Mouse (Mus musculus) kidney, postnatal 36 days (tissue): ENCODE measurements around the gene Adamts16.
A peak's percentile ranks its signal among the peaks of the same experiment; 100 is the strongest.

Source experiments
- DNase-seq, 2 experiments: peaks; one replicate each; pipeline ENCODE4 v3.0.0; 2021 to 2022; ENCODE audit warnings: mixed read lengths in 2 of 2

The Adamts16 gene

DNA sequence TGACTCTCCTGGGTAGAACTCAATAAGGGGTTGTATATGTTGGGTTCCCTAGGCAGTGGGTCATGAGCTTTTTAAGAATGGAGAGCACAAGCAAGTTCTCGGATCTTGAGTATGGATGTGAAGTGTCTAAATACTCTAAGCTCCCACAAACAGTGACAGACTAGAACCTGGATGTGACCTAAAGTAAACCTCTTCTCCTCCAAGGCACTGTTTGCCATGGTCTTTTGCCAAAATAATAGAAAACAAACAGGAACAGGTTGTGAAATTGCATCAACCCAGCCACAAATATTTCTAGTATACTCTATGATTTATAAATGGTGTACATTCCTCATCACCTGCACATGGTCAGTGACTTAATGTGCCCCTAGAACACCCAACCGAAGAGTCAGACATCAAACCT lies 79.0 kb downstream of the Adamts16 start:
- no peak for DNase-seq

DNA sequence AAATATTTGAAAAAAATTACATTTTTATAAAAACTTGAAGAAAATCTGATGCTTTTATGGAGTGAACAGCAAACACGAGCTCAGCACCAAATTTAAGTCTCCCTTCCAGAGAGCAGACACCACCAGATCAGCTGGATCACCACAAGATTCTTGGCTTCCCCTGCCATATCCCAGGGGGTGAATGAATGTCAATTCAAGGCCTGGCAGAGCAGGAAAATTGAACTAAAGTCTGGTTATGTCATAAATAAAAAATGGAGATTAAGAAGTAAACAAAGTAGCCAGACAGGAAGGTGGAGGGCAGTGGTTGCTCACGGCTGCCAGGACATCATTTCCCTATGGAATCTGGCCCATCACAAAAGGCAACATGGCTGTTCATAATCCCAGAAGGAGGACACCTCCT lies 80.3 kb downstream of the Adamts16 start:
- DNase-seq: no peak

DNA sequence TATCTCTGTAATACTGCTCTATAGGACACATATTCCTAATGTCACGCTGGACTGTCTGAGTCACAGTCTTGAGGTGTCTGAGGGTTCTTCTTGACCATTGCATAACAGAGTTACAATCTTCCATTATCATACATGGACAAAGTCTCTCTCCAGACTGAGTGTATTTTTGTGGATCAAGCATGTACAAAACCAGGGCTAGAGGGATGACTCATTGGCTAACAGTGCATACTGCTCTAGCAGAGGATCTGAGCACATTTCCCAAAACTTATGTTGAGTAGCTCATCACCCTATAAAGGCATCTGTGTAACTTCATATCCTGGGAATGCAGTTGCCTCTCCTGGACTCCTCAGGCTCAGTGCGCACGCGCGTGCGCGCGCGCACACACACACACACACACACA lies 81.4 kb downstream of the Adamts16 start:
- no peak for DNase-seq

DNA sequence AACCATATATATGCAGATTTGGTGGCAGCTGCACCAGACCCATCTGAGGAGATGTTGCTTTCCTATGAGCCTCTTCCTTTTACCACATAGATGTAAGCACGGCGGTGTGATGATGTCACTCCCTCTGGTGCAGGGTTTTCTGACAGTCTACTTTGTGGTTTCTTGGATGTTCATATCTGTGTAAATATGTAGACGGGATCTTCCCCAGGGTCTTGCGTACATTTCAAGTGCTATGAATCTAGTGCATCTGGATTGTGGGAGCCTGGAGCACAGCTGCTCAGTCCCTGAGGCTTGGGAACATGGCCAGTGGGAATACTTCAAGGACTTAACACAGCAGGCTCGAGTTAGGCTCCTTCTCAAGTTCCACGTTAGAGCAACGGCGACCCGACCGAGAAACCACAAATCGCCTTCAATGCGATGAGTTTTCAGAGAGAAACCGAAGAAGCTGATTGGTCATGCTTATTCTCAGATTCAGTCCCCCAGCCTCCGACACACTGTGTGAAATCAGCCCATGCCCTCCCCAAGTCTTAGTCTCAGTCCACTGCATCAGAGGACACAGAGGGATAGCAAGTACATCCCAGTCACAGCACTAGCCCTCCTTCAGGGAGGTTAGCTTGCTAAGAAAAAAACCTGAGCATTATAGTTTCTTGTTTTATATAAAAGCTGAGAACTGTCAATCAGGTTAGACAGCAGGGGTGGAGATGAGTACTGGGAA lies 95.2 kb downstream of the Adamts16 start:
- no peak for DNase-seq

DNA sequence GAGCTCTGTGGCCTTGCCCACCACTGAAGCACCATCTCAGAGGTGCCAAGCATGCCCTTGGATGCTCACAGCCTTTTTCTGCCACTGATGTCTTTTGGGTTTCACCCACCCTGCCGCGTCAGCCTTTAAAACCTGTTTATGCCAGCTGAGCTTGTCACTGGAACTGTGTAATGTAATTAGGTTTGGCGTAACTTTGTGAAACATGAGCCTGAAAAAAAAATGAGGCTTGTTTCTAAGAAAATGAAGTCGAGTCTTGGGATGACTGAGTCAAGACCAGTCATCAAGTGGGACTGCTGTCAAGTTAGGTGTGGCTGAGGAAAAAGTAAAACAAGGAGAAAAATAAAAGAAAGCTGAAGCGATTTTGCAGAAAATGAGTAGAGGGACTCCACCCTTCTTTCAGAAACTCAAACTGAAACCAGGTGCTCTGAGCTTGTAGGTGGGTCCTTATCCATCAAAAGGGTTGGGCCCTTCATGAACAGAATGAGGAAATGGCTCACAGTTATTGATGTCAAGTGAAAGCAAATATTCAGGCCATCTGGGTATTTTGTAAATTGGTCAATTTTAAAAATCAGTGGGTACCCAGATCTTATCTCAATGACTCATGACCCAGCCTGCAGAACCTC lies 97.1 kb downstream of the Adamts16 start:
- DNase-seq: no peak

DNA sequence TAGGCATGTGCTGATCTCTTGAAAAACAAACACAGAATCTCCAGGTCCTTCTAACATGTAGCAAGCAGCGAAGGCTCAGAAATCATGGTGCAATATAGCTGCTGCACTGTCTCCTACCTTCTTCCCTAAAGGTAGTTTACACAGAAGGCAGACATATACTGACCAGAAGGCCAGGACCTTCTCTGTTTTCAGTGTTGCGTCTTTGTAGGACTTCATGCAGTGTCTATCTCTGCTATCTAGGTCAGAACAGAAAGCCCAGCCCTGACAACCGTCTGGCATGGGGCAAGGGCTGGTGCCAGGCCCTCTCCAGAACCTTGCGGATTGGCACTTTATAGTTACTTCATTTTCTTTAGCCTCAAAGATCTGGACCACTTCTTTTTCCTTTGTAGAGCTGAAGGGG lies 98.9 kb downstream of the Adamts16 start:
- no peak for DNase-seq

DNA sequence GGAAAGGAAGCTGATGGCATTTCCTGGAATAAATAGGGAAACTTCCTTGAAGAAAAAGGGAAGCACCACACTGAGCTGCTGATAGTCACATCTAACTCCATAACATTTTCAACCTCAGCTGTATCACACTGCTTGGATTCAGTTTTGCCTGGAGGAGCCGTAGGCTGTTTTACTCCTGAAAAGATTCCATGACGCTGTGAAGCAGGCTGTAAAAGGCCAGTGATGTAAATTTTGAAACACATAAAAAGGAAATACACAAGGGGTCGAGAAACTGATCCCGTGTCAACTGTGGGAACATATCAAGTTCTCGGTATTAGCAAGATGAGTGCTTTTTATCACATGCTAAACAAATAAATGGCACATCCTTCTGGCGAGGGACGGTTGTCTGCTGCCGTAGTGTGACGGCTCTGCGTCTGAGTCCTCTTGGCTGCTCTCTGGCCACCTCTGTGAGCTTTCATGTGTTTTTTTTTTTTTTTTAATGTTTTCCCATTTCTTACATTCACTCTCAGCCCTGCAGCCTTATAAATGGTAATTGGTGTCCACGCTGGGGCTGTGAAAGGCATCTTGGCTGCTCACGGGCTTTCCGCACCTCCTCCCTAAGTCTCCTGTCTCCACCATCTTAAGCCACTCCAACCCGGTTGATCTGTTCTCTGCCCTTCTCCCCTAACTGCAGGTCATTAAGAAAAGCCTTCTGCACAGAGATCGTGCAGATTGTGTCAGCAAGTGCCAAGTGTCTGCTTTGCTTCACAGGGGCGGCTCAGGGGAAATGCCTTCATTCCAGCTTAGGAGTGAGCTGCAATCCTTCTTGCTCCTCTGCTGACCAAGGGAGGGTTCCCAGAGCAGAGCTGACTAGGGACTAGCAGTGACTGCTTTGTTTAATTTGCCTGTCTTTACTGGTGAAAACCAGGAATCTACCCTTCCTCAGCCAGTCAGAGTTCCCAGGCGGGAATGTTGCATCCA lies 101.0 kb downstream of the Adamts16 start:
- no peak for DNase-seq

DNA sequence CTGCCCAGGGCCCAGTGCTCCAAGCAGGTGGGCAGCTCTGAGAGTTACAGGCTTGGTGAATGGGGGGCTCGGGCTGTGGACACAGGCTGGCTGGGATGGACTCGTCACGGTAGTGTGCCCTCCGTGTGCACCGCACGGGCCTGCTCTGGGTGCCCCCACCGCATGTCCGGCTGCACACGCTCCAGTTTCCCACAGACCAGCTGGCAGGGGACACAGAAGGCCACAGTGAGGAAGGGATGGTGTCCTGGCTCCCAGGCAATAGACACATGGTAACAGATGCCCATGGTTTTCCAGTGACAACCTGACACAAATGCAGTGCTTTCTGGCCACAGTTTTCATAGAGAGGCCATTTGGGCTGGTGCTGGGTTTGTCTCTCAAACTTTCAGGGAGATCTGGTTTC lies 102.8 kb downstream of the Adamts16 start:
- DNase-seq: no peak

GRCm38 (mm10) chr13:70736409-70736808 lies 105.2 kb downstream of the Adamts16 start:
- no peak for DNase-seq

- DNase-seq: no peak
Measured at GRCm38 (mm10) chr13:70734640-70735039, 107.0 kb downstream of the Adamts16 start.

GRCm38 (mm10) chr13:70733911-70734310 lies 107.7 kb downstream of the Adamts16 start:
- DNase-seq: no peak

GRCm38 (mm10) chr13:70733206-70733605 lies 108.4 kb downstream of the Adamts16 start:
- no peak for DNase-seq

GRCm38 (mm10) chr13:70732781-70733180 lies 108.8 kb downstream of the Adamts16 start:
- DNase-seq: no peak

GRCm38 (mm10) chr13:70731349-70731748 lies 110.3 kb downstream of the Adamts16 start:
- no peak for DNase-seq

GRCm38 (mm10) chr13:70729996-70730395 lies 111.6 kb downstream of the Adamts16 start:
- no peak for DNase-seq

GRCm38 (mm10) chr13:70726249-70726648 lies 115.4 kb downstream of the Adamts16 start:
- DNase-seq: no peak

GRCm38 (mm10) chr13:70724635-70725034 lies 117.0 kb downstream of the Adamts16 start:
- DNase-seq: no peak

DNA sequence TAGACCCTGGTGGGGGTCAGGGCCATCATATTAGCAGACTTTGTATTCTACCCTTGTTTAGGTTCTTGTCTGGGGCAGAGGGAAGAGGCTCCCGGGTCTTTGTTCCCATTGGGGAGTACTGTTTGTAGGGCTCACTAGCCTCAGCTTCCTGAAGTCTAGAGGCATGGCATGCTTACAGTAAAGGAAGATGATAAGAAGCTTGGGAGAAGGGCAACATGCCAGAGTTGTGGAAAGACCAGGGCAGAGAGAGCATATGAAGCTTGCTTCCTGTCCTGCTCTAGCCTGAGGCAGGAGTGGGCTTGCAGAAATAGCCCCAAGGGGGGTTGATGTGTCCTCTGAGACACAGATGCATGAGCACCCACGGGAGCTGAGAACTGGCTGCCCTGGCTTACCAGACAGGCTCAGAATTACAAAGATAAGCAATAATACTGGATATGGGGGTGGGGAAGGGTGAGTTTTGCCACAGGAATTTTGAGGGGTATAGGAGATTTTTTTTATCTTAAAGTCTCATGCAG lies 117.4 kb downstream of the Adamts16 start:
- DNase-seq: no peak

DNA sequence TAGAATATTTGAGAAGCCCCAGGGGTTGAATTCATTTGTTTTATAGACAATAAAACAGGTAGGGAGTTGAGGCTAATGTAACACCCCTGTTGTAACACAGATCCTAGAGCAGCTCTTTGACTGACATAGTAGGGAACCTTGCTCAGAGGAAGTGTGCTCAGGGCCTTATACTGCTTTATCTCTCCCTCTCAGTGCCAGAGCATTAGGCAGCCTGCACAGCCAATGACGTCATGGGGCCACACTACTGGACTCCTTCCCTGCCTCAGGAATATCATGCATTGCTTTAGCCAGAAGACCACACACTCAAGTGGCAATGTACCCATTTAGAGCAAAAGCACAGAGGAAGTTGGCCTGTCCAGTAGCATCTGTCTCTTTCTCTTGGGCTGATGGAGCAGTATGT lies 121.6 kb downstream of the Adamts16 start:
- DNase-seq: no peak

- DNase-seq: no peak
Measured at GRCm38 (mm10) chr13:70718814-70719213, 122.8 kb downstream of the Adamts16 start.

DNA sequence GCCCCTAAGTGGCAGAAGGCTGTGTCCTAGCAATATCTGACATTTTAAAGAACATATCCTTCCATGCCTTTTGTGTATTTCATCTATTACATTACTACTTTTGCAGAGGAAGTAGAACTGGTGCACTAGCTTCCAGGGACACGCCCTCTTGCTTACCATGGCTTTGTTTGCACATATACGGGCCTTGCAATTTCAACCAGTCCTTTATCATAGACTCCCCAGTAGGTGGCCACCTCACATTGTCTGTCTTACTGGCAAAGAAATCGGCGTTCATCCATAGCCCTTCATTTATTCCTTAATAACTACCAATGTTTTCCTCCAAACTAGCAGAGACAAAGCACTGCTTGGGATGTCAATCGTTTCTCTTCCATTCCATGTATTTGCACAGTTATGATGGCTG lies 125.6 kb downstream of the Adamts16 start:
- DNase-seq: peak; percentile 5

GRCm38 (mm10) chr13:70714081-70714775 lies 127.4 kb downstream of the Adamts16 start:
- no peak for DNase-seq

DNA sequence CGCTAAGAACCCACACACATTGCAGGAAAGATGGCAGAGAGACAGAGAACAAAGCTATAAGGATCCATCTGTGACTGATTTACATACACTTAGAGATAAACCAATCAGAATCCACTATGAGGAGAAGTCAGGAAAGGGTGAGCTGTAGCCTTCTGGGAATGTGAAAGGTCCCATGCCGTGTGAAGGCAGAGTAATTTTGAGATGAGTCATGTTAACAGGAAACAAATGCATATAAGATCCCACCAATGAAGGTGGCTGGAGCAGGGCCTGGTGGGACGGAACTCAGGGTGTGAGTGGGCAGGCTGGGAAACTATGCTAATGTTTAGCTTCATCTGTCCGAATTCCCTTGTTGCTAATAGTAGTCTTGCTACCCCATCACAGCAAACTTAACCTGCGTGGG lies 128.3 kb downstream of the Adamts16 start:
- no peak for DNase-seq
